Mouse (Mus musculus) right cerebral cortex, adult 18-20 months (tissue): ENCODE results near the gene Topbp1.
A peak's percentile ranks its signal among the peaks of the same experiment; 100 is the strongest.
"Not testable (repeated sequence)": the region's sequence is repeated elsewhere in the genome, so short reads cannot be mapped to it uniquely, and the experiment has no call there.

Experiments used
- DNase-seq: peaks from one replicate; pipeline ENCODE4 v3.0.0; 2022; ENCODE audit warnings: mixed read lengths

Topbp1 gene

GRCm38 (mm10) chr9:103353500-103354260 is 48.7 kb downstream of the Topbp1 start:
- not testable (repeated sequence) for DNase-seq

DNA sequence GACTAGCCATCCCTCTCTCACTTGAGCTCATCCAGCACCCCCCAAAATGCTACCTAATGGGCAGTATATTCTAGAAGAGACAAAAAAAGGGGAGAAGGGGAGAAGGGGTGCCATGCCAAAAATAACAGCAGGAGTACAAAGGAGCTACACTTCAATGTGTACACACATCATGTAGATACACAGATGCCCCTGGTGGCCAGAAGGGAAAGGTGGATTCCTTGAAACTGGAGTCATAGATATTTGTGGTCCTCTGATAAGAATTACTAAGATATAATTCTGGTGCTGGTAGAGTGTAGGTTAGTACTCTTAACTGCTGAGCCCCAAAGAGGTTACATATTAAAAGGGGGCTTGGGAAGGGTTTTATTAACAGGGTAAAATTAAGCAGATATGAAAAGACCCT is 52.9 kb downstream of the Topbp1 start:
- DNase-seq, result no peak

DNA sequence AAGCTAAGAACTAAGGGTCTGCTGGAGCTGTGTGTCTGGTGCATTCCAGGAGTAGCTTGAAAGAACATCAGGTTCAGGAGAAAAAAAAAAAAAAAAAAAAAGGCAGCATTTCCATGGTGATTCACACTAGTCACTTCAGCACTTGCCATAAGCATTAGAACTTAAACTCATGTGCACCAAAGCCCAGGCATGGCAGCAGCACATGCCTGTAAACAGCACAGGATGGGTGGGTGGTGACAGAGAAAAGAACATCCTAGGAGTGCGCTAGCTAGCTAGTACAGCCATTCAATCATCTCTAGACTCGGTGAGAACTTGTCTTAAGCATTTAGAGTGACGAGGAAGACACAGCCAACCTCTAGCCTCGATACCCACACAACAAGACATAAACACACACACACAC is 53.5 kb downstream of the Topbp1 start:
- DNase-seq, result peak; percentile 21

- no peak for DNase-seq
Measured at GRCm38 (mm10) chr9:103360642-103361041, 55.6 kb downstream of the Topbp1 start.

DNA sequence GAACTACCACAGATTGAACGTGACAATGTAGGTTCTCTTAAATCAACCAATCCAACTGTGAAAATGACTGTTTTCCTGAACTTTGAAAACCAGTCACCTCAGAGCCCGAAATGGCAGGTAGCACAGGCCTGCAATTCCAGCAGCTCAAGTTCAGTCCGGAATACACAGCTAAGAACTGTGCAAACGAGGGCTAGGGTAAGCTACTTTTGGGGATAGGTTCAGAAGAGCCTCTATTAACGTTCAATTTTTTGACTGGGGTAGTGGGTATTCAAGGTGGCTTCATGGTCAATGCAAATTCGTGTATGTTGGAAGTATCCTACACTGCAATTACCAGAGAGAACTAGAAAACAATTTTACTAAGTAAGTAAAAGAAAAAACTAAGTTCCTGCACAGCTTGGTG is 58.1 kb downstream of the Topbp1 start:
- no peak for DNase-seq

DNA sequence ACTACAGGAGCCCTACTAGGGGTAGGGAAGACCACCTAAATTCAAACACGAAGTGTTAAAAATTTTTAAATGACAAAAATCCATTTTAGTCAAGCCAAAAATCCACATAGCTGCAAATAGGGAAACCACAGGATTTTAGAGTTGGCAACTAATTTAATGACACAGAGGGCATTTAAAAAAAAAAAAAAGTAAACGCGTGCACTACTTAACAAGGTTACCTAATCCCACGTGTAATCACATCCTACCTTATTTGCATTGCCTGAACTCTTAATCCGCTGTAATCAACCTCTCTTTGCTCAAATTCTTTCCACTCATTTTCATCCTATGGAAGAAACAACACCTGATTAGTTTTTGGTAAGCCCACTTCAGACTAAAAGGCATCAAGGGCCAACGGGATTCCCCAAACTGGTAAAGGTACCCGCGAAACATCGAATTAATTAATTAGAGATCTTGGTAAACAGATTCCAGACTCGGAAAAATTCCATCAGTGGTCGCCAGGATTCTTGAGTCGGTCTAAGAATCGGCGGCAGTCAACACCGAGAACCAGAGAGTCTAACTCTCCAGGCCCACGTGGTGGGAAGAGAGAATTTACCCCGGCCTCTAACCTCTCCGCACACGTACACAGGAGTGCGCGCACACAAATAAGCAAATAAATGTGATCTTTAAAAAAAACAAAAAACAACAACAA is 58.9 kb downstream of the Topbp1 start:
- no peak for DNase-seq

DNA sequence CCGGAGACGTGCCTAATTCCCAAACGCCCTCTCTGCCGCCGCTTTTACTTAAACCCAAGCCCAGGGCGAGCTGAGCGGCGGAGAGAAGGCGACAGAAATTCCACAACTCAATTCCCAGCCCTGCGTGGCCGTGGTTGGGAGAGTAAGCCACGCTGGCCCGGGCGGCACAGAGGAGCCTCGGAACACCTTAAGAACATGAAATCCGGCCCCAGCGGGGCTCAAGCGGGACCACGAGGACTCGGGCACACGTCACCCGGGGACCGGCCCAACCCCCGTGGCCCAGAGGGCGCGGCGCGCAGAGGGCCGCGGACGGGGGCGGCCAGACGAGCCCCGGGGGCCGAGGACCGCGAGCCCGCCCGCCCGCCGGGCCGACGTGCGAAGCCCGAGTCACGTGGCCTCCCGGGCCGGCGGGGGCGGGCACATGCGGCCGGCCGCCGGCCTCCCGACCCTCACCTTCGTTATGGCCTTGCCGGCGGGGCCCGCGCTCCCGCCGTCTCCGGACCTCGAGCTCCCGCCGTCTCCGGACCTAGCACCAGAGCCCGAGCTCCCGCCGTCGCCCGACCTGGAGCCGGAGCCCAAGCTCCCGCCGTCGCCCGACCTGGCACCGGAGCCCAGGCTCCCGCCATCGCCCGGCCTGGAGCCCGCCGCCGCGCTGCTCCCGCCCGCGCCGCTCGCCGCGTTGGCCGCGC is 59.7 kb downstream of the Topbp1 start:
- peak; percentile 60 for DNase-seq

- peak; percentile 100 for DNase-seq
Measured at GRCm38 (mm10) chr9:103365290-103366247, 60.6 kb downstream of the Topbp1 start, which contains the start of gene Cdv3. Cdv3 (minus strand) TSS chr9:103365840.

DNA sequence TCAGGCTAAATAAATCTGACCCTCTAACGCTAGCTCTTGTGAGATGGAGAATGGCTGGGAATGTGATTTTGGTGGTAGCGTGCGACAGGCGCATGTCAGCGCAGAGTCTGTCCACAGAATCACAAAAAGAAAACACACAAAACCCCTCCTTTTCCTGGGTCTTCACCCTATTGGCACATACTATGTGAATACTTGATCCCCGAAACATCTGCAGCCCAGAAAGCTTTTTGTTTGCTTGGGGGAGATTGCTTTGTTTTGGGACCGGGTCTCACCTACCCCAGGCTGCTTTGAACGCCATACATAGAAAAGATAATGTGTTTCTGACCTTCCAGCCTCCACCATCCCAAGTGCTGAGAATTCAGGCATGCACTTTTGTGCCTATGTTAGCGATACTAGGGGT is 61.3 kb downstream of the Topbp1 start:
- DNase-seq, result no peak

DNA sequence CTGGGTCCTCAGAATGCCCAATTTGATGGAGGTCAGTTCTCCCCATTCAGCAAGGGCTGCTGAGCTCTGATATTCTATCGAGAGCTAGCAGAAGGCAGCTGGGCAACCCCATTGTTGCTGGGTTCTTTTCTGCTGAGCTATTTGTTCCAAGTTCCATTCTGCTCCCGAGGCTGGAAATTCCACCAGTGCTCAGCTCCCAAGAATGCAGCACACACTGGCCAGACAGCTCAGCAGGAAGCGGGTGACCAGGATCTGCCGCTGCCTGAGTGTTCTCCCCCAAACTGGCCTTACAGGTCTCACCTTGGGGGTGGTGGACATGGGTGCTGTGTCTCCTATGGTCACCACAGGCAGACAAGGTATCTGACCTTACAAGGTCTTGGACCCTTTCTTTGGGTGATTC is 64.9 kb downstream of the Topbp1 start:
- DNase-seq, result no peak

- no peak for DNase-seq
Measured at GRCm38 (mm10) chr9:103372271-103373010, 67.4 kb downstream of the Topbp1 start.

DNA sequence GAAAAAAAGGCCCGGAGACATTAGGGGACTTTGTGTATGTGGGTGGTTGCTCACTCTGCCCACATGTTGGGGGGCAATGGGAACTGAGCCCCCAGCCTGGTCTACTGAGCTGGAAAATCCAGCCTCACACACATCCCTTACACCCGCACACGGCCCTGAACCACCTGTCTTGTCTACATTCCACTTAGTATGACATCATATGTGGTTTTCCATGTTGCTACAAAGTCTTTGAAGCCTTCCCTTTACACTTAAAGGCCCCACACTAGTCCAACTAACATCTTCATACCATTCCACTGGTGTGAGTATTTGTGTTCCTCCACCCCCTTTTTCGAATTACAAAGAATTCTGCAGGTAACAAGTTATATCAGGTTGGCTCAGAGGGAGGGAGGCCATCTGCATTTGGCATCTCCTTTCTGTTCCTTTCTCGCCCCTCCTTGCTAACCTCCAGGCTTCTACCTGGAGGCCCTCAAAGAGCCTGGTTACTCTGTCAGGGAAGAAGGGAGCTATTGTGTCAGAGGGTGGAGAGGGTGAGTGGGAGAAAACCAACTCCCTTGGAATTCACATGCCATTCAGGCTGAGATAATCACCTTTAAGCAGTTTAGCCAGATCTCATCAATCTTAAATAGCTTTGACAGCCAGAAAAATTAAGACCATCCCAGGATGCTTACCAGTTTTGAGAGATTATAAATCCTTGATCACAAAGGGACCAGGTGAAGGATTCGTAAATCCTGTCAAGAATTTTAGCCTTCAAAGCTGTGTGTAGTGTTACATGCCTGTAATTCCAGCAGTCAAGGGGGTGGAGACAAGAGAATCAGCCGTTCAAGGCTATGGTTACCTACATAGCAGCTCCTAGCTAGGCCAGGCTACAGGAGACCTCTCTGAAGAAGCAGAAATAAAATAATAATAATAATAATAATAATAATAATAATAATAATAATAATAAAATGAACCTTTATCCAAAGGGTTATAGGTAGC is 71.6 kb downstream of the Topbp1 start:
- DNase-seq, result no peak

- no peak for DNase-seq
Measured at GRCm38 (mm10) chr9:103378686-103379085, 73.7 kb downstream of the Topbp1 start.

GRCm38 (mm10) chr9:103379199-103379598 is 74.2 kb downstream of the Topbp1 start:
- DNase-seq, result no peak

GRCm38 (mm10) chr9:103380566-103380965 is 75.6 kb downstream of the Topbp1 start:
- DNase-seq, result no peak

GRCm38 (mm10) chr9:103382989-103383388 is 78.0 kb downstream of the Topbp1 start:
- DNase-seq, result no peak

- DNase-seq, result no peak
Measured at GRCm38 (mm10) chr9:103383576-103383975, 78.6 kb downstream of the Topbp1 start.

DNA sequence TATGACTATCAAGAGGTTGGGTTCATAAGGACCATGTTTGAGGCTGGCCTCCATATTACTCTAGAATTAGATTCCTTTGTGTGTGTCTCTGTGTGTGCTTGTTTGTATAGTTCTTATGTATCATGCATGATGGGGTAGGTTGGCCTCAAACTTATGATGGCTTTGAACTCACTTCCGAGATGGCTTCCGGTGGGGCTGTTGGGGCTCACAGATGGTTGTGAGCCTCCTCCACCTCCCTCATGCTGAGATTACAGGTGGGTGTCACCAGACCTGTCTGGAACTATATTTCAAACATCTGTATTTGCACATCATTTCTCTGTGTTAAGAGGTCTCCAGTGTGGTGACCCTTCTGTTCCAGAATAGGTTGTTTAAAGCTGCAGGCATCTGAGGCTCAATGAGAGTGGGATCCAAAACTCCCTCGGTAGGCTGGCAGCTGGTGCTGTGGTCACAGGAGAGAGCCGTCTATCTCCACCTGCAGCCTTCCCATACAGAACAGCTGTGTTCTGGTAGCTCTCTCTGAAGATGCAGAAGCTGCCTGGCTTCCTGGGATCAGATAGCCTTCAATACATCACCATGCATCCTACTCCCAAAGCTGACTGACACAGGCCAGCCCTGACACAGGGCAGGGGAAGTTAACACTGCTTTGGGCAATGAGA is 79.3 kb downstream of the Topbp1 start:
- DNase-seq, result no peak

DNA sequence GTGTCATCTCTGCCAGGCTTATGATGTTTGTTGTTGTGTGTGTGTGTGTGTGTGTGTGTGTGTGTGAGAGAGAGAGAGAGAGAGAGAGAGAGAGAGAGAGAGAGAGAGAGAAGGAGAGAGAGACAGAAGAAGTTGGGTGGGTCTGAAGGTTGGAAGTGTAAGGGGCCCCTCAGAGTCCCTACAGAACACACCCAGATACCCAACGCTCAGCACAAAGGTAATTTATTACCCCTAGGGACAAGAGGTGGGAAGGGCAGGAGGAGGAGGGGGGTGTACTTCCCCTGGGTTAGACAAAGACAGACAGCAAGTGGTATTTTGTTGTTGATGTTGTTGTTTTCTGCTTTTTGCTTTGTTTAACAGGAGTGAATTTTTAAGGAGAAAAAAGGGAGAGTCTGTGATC is 80.6 kb downstream of the Topbp1 start:
- DNase-seq, result no peak

DNA sequence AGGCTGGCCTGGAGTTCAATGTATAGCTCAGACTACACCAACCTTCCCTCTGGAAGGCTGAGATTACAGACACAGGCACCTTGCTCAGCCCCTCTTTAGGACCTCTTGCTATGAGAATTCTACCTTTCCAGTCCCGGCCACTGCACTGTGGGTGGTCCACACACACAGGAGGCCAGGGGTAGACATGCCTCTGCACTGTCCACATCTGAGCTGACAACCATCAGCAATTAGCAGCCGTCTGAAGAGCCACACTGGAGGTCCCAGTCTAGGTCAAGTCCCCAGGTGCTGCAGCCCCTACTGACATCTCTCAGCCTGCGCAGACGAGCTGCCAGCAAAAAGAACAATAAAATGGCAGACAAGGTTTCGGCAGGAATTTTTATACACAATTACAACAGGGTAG is 81.6 kb downstream of the Topbp1 start:
- DNase-seq, result no peak
